Mouse (Mus musculus): Measurements from ENCODE around the gene Kl.

Kl gene

DNA sequence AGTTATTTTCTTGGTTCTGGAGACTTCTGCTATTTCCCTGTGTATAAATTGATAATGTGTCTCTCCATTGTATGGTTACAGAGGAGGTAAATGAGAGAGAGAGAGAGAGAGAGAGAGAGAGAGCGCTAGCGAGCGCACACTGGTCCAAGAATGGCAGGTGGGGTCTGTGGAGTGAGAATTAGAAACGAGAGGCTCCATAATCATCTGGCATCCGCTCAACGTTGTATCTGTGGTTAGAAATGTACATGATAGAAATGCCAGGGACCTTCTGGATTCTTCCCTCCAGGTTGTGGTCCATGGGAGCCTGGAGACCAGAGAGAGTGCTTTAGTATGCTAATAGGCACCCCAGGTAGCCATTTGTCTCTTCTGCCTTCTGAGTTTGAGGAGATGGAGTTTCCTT lies 76.5 kb downstream of the Kl start:
- DNase-seq (ENCODE audit: low read depth), result no peak

DNA sequence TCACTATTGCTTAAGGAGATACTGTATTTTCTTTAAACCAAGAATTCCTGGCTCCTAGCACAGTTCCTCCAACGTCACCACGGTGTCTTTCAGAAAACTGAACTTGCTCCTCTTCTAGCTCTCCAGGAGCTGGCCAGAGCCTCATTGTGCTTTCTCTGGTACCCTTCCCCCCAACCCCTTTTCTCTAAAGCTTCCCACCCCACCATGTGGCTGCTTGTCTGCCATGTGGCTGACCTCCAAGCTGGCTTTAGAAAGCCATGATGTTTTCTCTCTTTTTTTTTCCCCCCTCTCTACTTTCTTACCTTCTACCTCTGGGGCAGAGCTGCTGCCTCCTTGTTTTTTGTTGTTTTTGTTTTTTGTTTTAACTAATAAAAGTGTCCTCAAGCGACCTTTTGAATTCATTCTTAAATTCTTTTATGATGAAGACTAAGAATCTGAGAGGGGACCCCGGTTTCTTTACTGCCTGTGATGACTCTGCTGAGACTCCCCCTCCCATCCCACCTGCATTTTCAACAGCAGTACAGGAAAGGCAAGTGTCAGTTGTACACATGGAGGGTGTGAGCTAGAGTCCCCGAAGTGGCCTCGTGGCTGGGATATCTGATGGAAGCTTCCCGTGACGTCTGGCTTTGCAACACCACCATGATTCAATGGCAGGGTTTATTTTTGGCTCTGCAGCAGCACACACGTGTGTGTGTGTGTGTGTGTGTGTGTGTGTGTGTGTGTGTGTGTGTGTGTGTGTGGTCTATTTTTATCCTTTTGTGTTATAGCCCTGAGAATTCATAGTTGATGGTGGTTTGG lies 82.5 kb downstream of the Kl start:
- no peak for DNase-seq (ENCODE audit: low read depth)

DNA sequence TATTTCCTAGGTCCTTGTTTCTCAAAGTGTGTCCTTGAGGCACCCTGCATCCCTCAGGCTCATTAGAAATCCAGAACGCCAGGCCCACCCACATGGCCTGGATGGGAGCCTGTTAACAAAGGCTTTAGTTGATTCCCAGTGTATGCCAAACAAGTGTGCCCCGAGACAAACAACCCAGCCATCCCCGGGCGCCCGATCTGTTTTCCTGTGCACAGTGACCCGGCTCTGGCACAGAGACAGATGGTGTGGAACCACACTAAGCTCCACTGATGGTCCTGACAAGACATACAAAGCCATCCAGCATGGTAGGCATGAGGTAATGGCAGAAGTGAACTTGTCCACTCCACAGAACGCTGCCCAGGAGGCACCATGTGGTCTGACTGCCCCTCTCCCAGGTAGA lies 85.5 kb downstream of the Kl start:
- no peak for DNase-seq (ENCODE audit: low read depth)

DNA sequence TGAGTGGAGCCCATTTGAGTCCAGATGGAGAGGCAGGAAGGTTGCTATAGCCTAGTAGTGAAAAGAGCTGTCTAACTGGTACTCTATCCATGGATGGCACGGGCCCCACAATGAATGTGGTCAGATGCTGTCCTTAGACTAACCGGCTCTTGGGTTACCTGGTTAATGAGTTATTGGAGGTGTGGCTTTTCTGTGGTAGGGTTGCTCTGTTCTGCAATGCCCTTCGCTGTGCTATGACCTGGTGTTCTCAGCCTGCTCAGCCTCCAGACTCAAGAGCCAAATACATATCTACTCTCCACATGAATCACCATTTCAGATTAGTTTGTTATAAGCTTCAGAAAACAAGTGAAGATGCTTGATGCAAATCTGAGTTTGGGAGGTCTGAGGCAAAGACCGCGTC lies 90.5 kb downstream of the Kl start:
- no peak for DNase-seq (ENCODE audit: low read depth)

All from naive thymus-derived CD4-positive, alpha-beta T cell, adult 2 months (primary cell).